Mouse (Mus musculus): ENCODE measurements around the gene Gm20683. TPM values are rescaled to one million over a fixed set of nuclear protein-coding genes. Genes with fewer than 3 reads are reported as not detected.

Gm20683 gene
- polyA plus RNA-seq, 1 experiment, result 6.7 TPM

- TF ChIP-seq POLR2A (IDR thresholded peaks at IDR 0.05; ENCODE audit: borderline replicate concordance, control insufficient read depth, low read depth, low read length), result no peak
- Histone ChIP-seq H3K27ac (ENCODE audit: control insufficient read depth, insufficient read depth, low read depth, low read length, poor library complexity) (no peak overlapping the region), H3K4me3 (replicated peaks; ENCODE audit: control insufficient read depth, low read depth, low read length) (no peak overlapping the region), H3K4me1 (ENCODE audit: control insufficient read depth, insufficient read depth, low read length) (no peaks in the 10 kb centered on the region)
- WGBS, result 87% methylated on average over 4 of the region's 4 CpGs
Measured at GRCm38 (mm10) chr17:25881691-25882090, 40.1 kb upstream of the Gm20683 start.

- TF ChIP-seq POLR2A (IDR thresholded peaks at IDR 0.05; ENCODE audit: borderline replicate concordance, control insufficient read depth, low read depth, low read length) (no peak), CTCF (IDR thresholded peaks at IDR 0.05; ENCODE audit: control insufficient read depth, insufficient read depth, low read length) (no peak)
- 68% methylated on average over 5 of the region's 5 CpGs for WGBS
- Histone ChIP-seq H3K4me3 (replicated peaks; ENCODE audit: control insufficient read depth, low read depth, low read length) (no peak overlapping the region), H3K27ac (ENCODE audit: control insufficient read depth, insufficient read depth, low read depth, low read length, poor library complexity) (no peak overlapping the region), H3K4me1 (ENCODE audit: control insufficient read depth, insufficient read depth, low read length) (peaks cover 2% of the 10 kb centered on the region; the same call in 1 of the 2 replicates)
Measured at GRCm38 (mm10) chr17:25880913-25881641, 39.5 kb upstream of the Gm20683 start.

- 71% methylated on average over 5 of the region's 5 CpGs for WGBS
- Histone ChIP-seq H3K27ac (ENCODE audit: control insufficient read depth, insufficient read depth, low read depth, low read length, poor library complexity) (no peak within 1 kb of the TSS), H3K4me3 (replicated peaks; ENCODE audit: control insufficient read depth, low read depth, low read length) (no peak within 1 kb of the TSS), H3K4me1 (ENCODE audit: control insufficient read depth, insufficient read depth, low read length) (peaks cover 5% of the 10 kb centered on the region)
- TF ChIP-seq POLR2A (IDR thresholded peaks at IDR 0.05; ENCODE audit: borderline replicate concordance, control insufficient read depth, low read depth, low read length) (no peak), CTCF (IDR thresholded peaks at IDR 0.05; ENCODE audit: control insufficient read depth, insufficient read depth, low read length) (no peak)
Measured at GRCm38 (mm10) chr17:25880196-25880910, 38.8 kb upstream of the Gm20683 start, which contains the start of gene Wfikkn1. Wfikkn1 (minus strand) TSS chr17:25880858.

- TF ChIP-seq POLR2A (IDR thresholded peaks at IDR 0.05; ENCODE audit: borderline replicate concordance, control insufficient read depth, low read depth, low read length), result no peak
- TF ChIP-seq CTCF (IDR thresholded peaks at IDR 0.05; ENCODE audit: control insufficient read depth, insufficient read depth, low read length), result no peak
- Histone ChIP-seq H3K27ac (ENCODE audit: control insufficient read depth, insufficient read depth, low read depth, low read length, poor library complexity) (no peak overlapping the region), H3K4me1 (ENCODE audit: control insufficient read depth, insufficient read depth, low read length) (peaks cover 5% of the 10 kb centered on the region), H3K4me3 (replicated peaks; ENCODE audit: control insufficient read depth, low read depth, low read length) (no peak overlapping the region)
- WGBS, result 92% methylated on average over 8 of the region's 8 CpGs
Measured at GRCm38 (mm10) chr17:25879750-25880149, 38.2 kb upstream of the Gm20683 start.

GRCm38 (mm10) chr17:25879261-25879660, 37.7 kb upstream of the Gm20683 start:
- no peak overlapping the region for H3K27ac ChIP-seq (ENCODE audit: control insufficient read depth, insufficient read depth, low read depth, low read length, poor library complexity)
- peaks cover 5% of the 10 kb centered on the region for H3K4me1 ChIP-seq (ENCODE audit: control insufficient read depth, insufficient read depth, low read length)
- 79% methylated on average over 4 of the region's 4 CpGs for WGBS
- H3K4me3 ChIP-seq (replicated peaks; ENCODE audit: control insufficient read depth, low read depth, low read length), result no peak overlapping the region
- TF ChIP-seq CTCF (IDR thresholded peaks at IDR 0.05; ENCODE audit: control insufficient read depth, insufficient read depth, low read length) (peak; percentile 50; the same call in 1 of the 2 replicates), POLR2A (IDR thresholded peaks at IDR 0.05; ENCODE audit: borderline replicate concordance, control insufficient read depth, low read depth, low read length) (no peak)

- 95% methylated on average over 19 of the region's 19 CpGs for WGBS
- no peak for TF ChIP-seq CTCF (IDR thresholded peaks at IDR 0.05; ENCODE audit: control insufficient read depth, insufficient read depth, low read length)
- TF ChIP-seq POLR2A (IDR thresholded peaks at IDR 0.05; ENCODE audit: borderline replicate concordance, control insufficient read depth, low read depth, low read length), result no peak
- Histone ChIP-seq H3K4me1 (ENCODE audit: control insufficient read depth, insufficient read depth, low read length) (peaks cover 5% of the 10 kb centered on the region), H3K27ac (ENCODE audit: control insufficient read depth, insufficient read depth, low read depth, low read length, poor library complexity) (no peak overlapping the region), H3K4me3 (replicated peaks; ENCODE audit: control insufficient read depth, low read depth, low read length) (no peak overlapping the region)
Measured at GRCm38 (mm10) chr17:25878611-25879180, 37.1 kb upstream of the Gm20683 start.

GRCm38 (mm10) chr17:25877741-25878610, 36.4 kb upstream of the Gm20683 start:
- Histone ChIP-seq H3K4me1 (ENCODE audit: control insufficient read depth, insufficient read depth, low read length) (peaks cover 5% of the 10 kb centered on the region), H3K27ac (ENCODE audit: control insufficient read depth, insufficient read depth, low read depth, low read length, poor library complexity) (no peak overlapping the region), H3K4me3 (replicated peaks; ENCODE audit: control insufficient read depth, low read depth, low read length) (no peak overlapping the region)
- TF ChIP-seq POLR2A (IDR thresholded peaks at IDR 0.05; ENCODE audit: borderline replicate concordance, control insufficient read depth, low read depth, low read length) (no peak), CTCF (IDR thresholded peaks at IDR 0.05; ENCODE audit: control insufficient read depth, insufficient read depth, low read length) (no peak)
- WGBS, result 90% methylated on average over 32 of the region's 32 CpGs
